Mouse (Mus musculus) thymus, postnatal 36 days (tissue): ENCODE measurements around the gene Dgki.

ENCODE experiments used
- DNase-seq, 2 experiments: peaks; one replicate each; pipeline ENCODE4 v3.0.0; 2022; ENCODE audit warnings: mixed read lengths in 2 of 2

Gene Dgki

GRCm38 (mm10) chr6:37057536-37057935 is 242.4 kb downstream of the Dgki start:
- DNase-seq = no peak

- no peak for DNase-seq
Measured at GRCm38 (mm10) chr6:37055634-37056033, 244.3 kb downstream of the Dgki start.

- no peak for DNase-seq
Measured at GRCm38 (mm10) chr6:37055128-37055527, 244.9 kb downstream of the Dgki start.

- DNase-seq = no peak
Measured at GRCm38 (mm10) chr6:37054435-37055020, 245.5 kb downstream of the Dgki start.

GRCm38 (mm10) chr6:37053411-37053810 is 246.6 kb downstream of the Dgki start:
- DNase-seq = no peak

- no peak for DNase-seq
Measured at GRCm38 (mm10) chr6:37051652-37052051, 248.3 kb downstream of the Dgki start.

GRCm38 (mm10) chr6:37051150-37051549 is 248.8 kb downstream of the Dgki start:
- DNase-seq = no peak

GRCm38 (mm10) chr6:37047611-37048129 is 252.3 kb downstream of the Dgki start:
- DNase-seq = no peak

- DNase-seq = peak; percentile 6 to 11
Measured at GRCm38 (mm10) chr6:37046152-37046788, 253.7 kb downstream of the Dgki start.

GRCm38 (mm10) chr6:37044796-37045195 is 255.2 kb downstream of the Dgki start:
- DNase-seq = no peak

GRCm38 (mm10) chr6:37038444-37038843 is 261.5 kb downstream of the Dgki start:
- no peak for DNase-seq

- peak; percentile 6 for DNase-seq
Measured at GRCm38 (mm10) chr6:37037115-37037908, 262.7 kb downstream of the Dgki start.

GRCm38 (mm10) chr6:37035681-37036080 is 264.3 kb downstream of the Dgki start:
- no peak for DNase-seq

- DNase-seq = no peak
Measured at GRCm38 (mm10) chr6:37030986-37031385, 269.0 kb downstream of the Dgki start.

- no peak for DNase-seq
Measured at GRCm38 (mm10) chr6:37030402-37030801, 269.6 kb downstream of the Dgki start.

- no peak for DNase-seq
Measured at GRCm38 (mm10) chr6:37028841-37029240, 271.1 kb downstream of the Dgki start.

GRCm38 (mm10) chr6:37028300-37028699 is 271.7 kb downstream of the Dgki start:
- no peak for DNase-seq

GRCm38 (mm10) chr6:37026343-37027243 is 273.4 kb downstream of the Dgki start:
- no peak for DNase-seq

- no peak for DNase-seq
Measured at GRCm38 (mm10) chr6:37016046-37016445, 283.9 kb downstream of the Dgki start.

GRCm38 (mm10) chr6:37011597-37011996 is 288.4 kb downstream of the Dgki start:
- no peak for DNase-seq

GRCm38 (mm10) chr6:37007573-37007972 is 292.4 kb downstream of the Dgki start:
- no peak for DNase-seq

- DNase-seq = no peak
Measured at GRCm38 (mm10) chr6:37004914-37005313, 295.1 kb downstream of the Dgki start.

- no peak for DNase-seq
Measured at GRCm38 (mm10) chr6:37003235-37003634, 296.7 kb downstream of the Dgki start.
